Mouse (Mus musculus) Patski (cell line): ENCODE measurements around the gene Rag1. TPM values are rescaled to one million over a fixed set of nuclear protein-coding genes. Genes with fewer than 3 reads are reported as not detected.

Experiments used
- ATAC-seq: fragments of 100-300 bp; one replicate; pipeline ENCODE4 v1.8.0; 2021
- CTCF ChIA-PET: fragments of 350-600 bp; sonication (Branson Sonifier 250); formaldehyde crosslinking; loops from one replicate; lab custom pipeline; 2022; ENCODE audit warnings: inconsistent platforms; lab: Charles Lee
- POLR2A ChIA-PET: fragments of 350-600 bp; sonication (Branson Sonifier 250); formaldehyde crosslinking; loops from one replicate; lab custom pipeline; 2022; ENCODE audit warnings: antibody characterized with exemption, inconsistent platforms; lab: Charles Lee
- DNase-seq: peaks from one replicate; pipeline ENCODE4 v3.0.0-alpha.2; 2011; ENCODE audit warnings: low read depth, low spot score
- H3K27me3 ChIP-seq: fragments of 371-371 bp; one replicate; pipeline ENCODE4 v1.5.1; 2021
- CTCF ChIP-seq: fragments of 100-300 bp; IDR thresholded peaks from one replicate; pipeline ENCODE4 v1.5.1; 2021
- in situ Hi-C: fragments of 300-500 bp; cut with MboI; formaldehyde crosslinking; loops from 3 replicates; pipeline ENCODE4 v1.11.1; 2018; ENCODE audit warnings: low pct_unique_long_range_greater_than_20kb, mixed read lengths
- polyA plus RNA-seq: library from polyadenylated mRNA; unstranded; gene quantifications from one replicate; pipeline ENCODE4 v1.2.3, GENCODE M21; 2021

Rag1 gene
- polyA plus RNA-seq, 1 experiment from 2014 or later = not detected

- TF ChIP-seq CTCF = no peak
- no peaks in the 10 kb centered on the region for H3K27me3 ChIP-seq
- no peak for DNase-seq
- no peak for ATAC-seq
- in situ Hi-C loops = no loop called here
- ChIA-PET CTCF (interaction anchor here (0.9 to 3.1 kb wide), 4 partner anchors 11 to 23 kb away, joined by 3 to 8 read pairs (median 4); no protein-coding TSS in a partner anchor), POLR2A (no interaction called here)
These were observed 33.6 kb downstream of the Rag1 start for GRCm38 (mm10) chr2:101615464-101616305.

DNA sequence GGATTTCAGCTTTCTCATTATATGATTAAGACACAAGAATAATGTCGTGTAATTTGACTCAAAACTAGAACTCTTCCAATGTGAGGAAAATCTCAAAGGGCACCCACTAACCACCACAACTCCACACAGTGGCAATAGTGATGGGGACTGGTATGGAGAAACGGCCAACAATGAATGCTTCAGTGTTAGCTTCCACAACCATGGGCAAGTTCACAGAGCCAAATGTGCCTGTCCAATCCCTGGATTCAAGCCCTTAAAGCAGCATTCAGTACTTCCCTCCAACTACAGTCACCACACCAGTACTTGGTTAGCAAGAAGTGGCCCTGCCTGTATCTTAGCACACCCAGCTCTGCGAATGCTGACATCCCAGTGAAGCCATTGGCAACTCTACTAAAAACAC lies 38.4 kb downstream of the Rag1 start:
- ChIA-PET POLR2A (no interaction called here), CTCF (no interaction called here)
- in situ Hi-C loops = no loop called here
- ATAC-seq = no peak
- no peak for TF ChIP-seq CTCF
- DNase-seq = no peak
- H3K27me3 ChIP-seq = no peaks in the 10 kb centered on the region

DNA sequence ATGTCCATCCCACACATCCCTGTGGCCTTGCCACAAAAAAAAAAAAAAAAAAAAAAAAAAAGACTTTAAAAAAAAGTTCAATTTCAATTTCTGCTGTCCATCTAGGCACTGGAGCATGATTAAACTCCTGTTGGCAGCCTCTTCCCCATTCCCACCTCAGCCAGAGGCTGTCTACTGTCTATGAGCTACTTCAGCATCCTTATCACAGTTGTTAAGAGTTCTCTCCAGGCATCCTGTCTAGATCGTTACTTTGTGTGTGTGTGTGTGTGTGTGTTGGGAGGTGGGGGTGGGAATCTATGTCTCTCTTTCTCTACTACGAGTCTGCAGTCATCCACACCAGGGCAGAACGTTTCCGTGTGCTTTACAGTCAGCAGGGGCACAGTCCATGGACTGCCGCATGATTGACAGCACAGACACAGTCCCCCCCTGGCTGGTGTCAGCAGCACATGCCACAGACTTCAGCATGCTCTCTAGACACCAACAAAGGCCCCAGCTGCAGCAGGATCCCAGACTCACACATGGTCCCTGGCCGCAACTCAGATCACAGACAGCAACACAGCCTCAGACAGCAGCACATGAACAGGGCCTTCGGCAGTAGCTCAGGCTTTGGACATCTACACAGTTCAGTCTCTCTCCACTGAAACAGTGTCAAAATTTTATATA lies 40.9 kb downstream of the Rag1 start:
- no peaks in the 10 kb centered on the region for H3K27me3 ChIP-seq
- ATAC-seq = no peak
- ChIA-PET POLR2A (no interaction called here), CTCF (interaction anchor here (1.9 kb wide), 1 partner anchor 11 kb away, joined by 4 read pairs; no protein-coding TSS in a partner anchor)
- no peak for DNase-seq
- TF ChIP-seq CTCF = no peak
- in situ Hi-C loops = no loop called here

DNA sequence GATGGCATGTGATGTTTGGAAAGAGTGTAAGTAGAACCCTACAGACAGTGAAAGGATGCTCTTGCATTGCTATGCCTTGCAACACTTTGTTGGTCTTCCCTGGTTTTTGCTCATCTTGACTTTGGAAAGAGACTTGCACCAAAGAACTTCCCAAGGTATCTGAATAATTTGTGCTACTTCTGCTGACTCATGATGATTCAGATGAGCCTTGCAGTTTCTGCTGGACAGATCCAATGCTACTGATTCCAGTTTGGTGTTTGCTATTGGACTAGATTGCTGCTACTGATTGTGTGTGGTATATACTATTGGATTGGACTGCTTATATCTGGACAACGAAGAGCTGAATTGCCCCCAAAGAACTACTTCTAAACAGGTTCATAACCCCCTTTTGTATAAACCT lies 46.2 kb downstream of the Rag1 start:
- ATAC-seq = no peak
- no peaks in the 10 kb centered on the region for H3K27me3 ChIP-seq
- ChIA-PET POLR2A (no interaction called here), CTCF (interaction anchor here (0.8 kb wide), 1 partner anchor 9 kb away, joined by 3 read pairs; no protein-coding TSS in a partner anchor)
- TF ChIP-seq CTCF = no peak
- in situ Hi-C loops = no loop called here
- DNase-seq = no peak

DNA sequence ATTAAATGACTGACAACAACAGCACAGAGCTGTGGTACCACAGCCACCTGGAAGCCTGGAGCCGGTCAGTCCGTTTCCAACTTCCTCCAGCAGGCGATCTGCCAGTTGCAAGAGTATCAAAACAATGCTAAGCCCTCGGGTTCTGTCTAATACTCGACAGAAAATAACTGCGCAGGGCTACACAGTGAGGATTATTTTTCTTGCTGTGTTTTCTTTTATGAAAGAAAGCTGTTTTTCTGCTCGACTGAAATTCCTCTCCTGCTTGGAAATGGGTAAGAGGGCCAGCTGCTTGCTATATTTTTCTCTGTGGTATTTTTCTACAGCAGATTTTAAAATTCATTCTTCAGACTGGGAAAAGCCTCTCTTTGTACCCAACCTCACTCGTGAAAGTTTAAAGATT lies 48.6 kb downstream of the Rag1 start:
- ChIA-PET POLR2A (no interaction called here), CTCF (interaction anchor here (0.8 to 2.1 kb wide), 2 partner anchors 14 to 22 kb away, joined by 3 to 8 read pairs; no protein-coding TSS in a partner anchor)
- DNase-seq (no peak), ATAC-seq (no peak)
- in situ Hi-C loops = no loop called here
- no peaks in the 10 kb centered on the region for H3K27me3 ChIP-seq
- TF ChIP-seq CTCF = no peak

GRCm38 (mm10) chr2:101598190-101599181 lies 50.8 kb downstream of the Rag1 start:
- ChIA-PET POLR2A (interaction anchor here (0.5 kb wide), 1 partner anchor 54 kb away, joined by 3 read pairs; no protein-coding TSS in a partner anchor), CTCF (interaction anchor here (1.0 to 2.1 kb wide), 7 partner anchors 9 to 122 kb away, joined by 3 to 6 read pairs (median 4); partner anchors contain the start of genes B230118H07Rik and Rag1)
- no peaks in the 10 kb centered on the region for H3K27me3 ChIP-seq
- no peak for TF ChIP-seq CTCF
- DNase-seq (no peak), ATAC-seq (peak; percentile 39)
- in situ Hi-C loops = no loop called here

DNA sequence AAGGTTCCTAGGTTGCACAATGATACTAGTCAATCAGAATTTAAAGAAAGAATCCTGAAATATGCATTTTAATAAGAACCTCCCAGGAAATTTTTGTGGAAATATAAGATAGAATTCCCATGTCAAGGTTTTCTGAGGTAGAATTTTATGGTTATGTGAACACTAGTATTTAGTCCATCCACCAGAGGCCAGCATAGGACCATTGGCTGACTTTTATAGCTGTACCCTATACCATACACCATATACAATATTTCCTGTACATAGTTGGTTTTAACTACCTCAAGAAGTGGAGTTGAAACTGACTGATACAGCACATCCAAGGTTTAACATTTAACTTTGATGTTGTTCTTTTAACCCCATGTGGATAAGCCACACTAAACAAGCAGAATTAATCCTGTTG lies 52.1 kb downstream of the Rag1 start:
- ChIA-PET CTCF (interaction anchor here (1.3 to 2.1 kb wide), 6 partner anchors 10 to 55 kb away, joined by 3 to 6 read pairs (median 4); partner anchors contain the start of genes B230118H07Rik and Rag1), POLR2A (no interaction called here)
- no peaks in the 10 kb centered on the region for H3K27me3 ChIP-seq
- in situ Hi-C loops = no loop called here
- DNase-seq = no peak
- no peak for ATAC-seq
- TF ChIP-seq CTCF = peak; percentile 21

DNA sequence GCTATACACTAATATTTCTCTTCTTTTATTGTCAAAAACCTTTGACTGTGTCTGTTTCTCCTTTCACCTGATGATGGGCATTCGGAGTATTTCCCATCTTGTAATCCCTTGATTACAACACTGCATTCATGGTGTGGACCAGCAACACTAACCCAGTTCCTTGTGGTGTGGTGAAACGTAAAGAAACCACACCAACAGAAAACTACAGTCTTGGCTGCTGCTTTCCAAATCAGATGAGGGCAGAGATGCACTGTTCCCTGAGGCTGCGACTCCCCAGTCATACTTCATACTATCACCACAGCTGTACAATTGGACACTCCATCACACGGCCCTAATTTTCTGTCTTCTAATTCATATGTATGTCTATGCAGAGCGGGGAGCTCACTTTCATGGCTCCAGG lies 54.6 kb downstream of the Rag1 start:
- H3K27me3 ChIP-seq = no peaks in the 10 kb centered on the region
- in situ Hi-C loops = no loop called here
- ATAC-seq (no peak), DNase-seq (no peak)
- ChIA-PET CTCF (interaction anchor here (1.1 kb wide), 1 partner anchor 21 kb away, joined by 4 read pairs; no protein-coding TSS in a partner anchor), POLR2A (no interaction called here)
- TF ChIP-seq CTCF = no peak

DNA sequence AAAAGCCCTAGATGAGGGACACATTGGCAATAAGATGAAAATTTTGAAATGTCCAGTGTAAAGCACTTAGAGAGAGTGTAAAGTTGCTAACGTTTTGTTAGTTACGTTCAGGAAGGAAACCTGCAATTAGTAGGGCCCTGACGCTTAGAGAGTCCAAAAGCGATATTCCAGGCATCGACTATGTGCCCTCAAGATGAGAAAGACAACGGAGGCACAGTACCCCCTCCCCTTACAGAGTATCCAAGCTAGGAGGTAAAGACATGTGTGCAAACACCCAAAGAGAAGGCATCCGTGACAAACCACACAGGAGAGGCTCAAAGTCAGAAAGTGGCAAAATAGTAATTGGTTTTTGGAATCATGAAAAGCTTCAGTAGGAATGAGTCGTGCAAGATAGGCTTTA lies 56.4 kb downstream of the Rag1 start:
- no peak for TF ChIP-seq CTCF
- in situ Hi-C loops = no loop called here
- peak; percentile 40 for ATAC-seq
- no peaks in the 10 kb centered on the region for H3K27me3 ChIP-seq
- POLR2A ChIA-PET = no interaction called here
- CTCF ChIA-PET = interaction anchor here (0.8 to 1.7 kb wide), 3 partner anchors 12 to 120 kb away, joined by 3 to 4 read pairs (median 4); no protein-coding TSS in a partner anchor
- DNase-seq = no peak
